Mouse (Mus musculus) neural tube, embryonic 14.5 days (tissue): ENCODE measurements around the gene Cnnm2. TPM values are rescaled to one million over a fixed set of nuclear protein-coding genes. Genes with fewer than 3 reads are reported as not detected.

Experiments used
- ATAC-seq: fragments of 200-750 bp; cut with Nextera tagmentation; 2 replicates; pipeline ENCODE4 v1.8.0; 2017; ENCODE audit warnings: low read depth, mild to moderate bottlenecking, moderate TSS enrichment, moderate library complexity
- H3K27ac ChIP-seq: fragments of 300-500 bp; sonication (generic); 2 replicates; pipeline ENCODE4 v1.5.1; 2014; ENCODE audit warnings: low read depth, mild to moderate bottlenecking, control low read depth, low read length, moderate library complexity, mixed read lengths
- H3K27me3 ChIP-seq: fragments of 300-500 bp; sonication (generic); 2 replicates; pipeline ENCODE4 v1.6.1; 2014; ENCODE audit warnings: low read length; ENCODE audit not compliant: control insufficient read depth, insufficient read depth
- H3K36me3 ChIP-seq: fragments of 300-500 bp; sonication (generic); 2 replicates; pipeline ENCODE4 v1.6.1; 2014; ENCODE audit warnings: low read length, mixed read lengths; ENCODE audit not compliant: control insufficient read depth, insufficient read depth
- H3K4me1 ChIP-seq: fragments of 300-500 bp; sonication (generic); 2 replicates; pipeline ENCODE4 v1.6.1; 2014; ENCODE audit warnings: low read length; ENCODE audit not compliant: control insufficient read depth, insufficient read depth
- H3K4me2 ChIP-seq: fragments of 300-500 bp; sonication (generic); 2 replicates; pipeline ENCODE4 v1.6.1; 2014; ENCODE audit warnings: mild to moderate bottlenecking, low read depth, low read length, control low read depth
- H3K4me3 ChIP-seq: fragments of 300-500 bp; sonication (generic); 2 replicates; pipeline ENCODE4 v1.5.1; 2014; ENCODE audit warnings: low read depth, low read length, control low read depth, mixed read lengths
- H3K9ac ChIP-seq: fragments of 300-500 bp; sonication (generic); replicated peaks from 2 replicates; pipeline ENCODE4 v1.6.1; 2014; ENCODE audit warnings: low read depth, mild to moderate bottlenecking, control low read depth, low read length, mixed read lengths
- H3K9me3 ChIP-seq: fragments of 300-500 bp; sonication (generic); 2 replicates; pipeline ENCODE4 v1.6.1; 2016; ENCODE audit warnings: low read length; ENCODE audit not compliant: control insufficient read depth
- WGBS: fragments of 180-500 bp; shearing (Covaris S2); extraction: QIAGEN DNeasy Blood & Tissue Kit; methylation state at CpG from one replicate; pipeline ENCODE4 v1.1.7; 2014; 5-methylcytosine and 5-hydroxymethylcytosine counted together
- polyA plus RNA-seq: library from polyadenylated mRNA; unstranded; fragments of >200 nt; fragmentation: Nextera tagmentation; extraction: Ambion mirVana; gene quantifications from 2 replicates; pipeline ENCODE4 v1.2.1, GENCODE M21; 2014

Cnnm2 gene
- polyA plus RNA-seq, 1 experiment from 2014 or later = 11.7 TPM

GRCm38 (mm10) chr19:46837290-46838079 lies 76.1 kb downstream of the Cnnm2 start:
- Histone ChIP-seq H3K27ac (no peak overlapping the region), H3K4me3 (no peak overlapping the region), H3K4me1 (no peaks in the 10 kb centered on the region), H3K9me3 (no peaks in the 10 kb centered on the region), H3K27me3 (no peaks in the 10 kb centered on the region), H3K36me3 (no peaks in the 10 kb centered on the region), H3K4me2 (no peak overlapping the region), H3K9ac (no peak overlapping the region)
- WGBS = 93% methylated on average over 11 of the region's 11 CpGs
- no peak for ATAC-seq

GRCm38 (mm10) chr19:46841016-46841415 lies 79.6 kb downstream of the Cnnm2 start:
- no peaks in the 10 kb centered on the region for H3K4me1 ChIP-seq
- no peak overlapping the region for H3K4me3 ChIP-seq
- H3K27me3 ChIP-seq = no peaks in the 10 kb centered on the region
- no peak overlapping the region for H3K4me2 ChIP-seq
- WGBS = 90% methylated on average over 4 of the region's 4 CpGs
- no peaks in the 10 kb centered on the region for H3K9me3 ChIP-seq
- no peaks in the 10 kb centered on the region for H3K36me3 ChIP-seq
- no peak for ATAC-seq
- H3K9ac ChIP-seq = no peak overlapping the region
- H3K27ac ChIP-seq = no peak overlapping the region

GRCm38 (mm10) chr19:46843030-46843429 lies 81.6 kb downstream of the Cnnm2 start:
- Histone ChIP-seq H3K4me2 (no peak overlapping the region), H3K9ac (no peak overlapping the region), H3K4me3 (no peak overlapping the region), H3K27me3 (no peaks in the 10 kb centered on the region), H3K27ac (no peak overlapping the region), H3K9me3 (no peaks in the 10 kb centered on the region), H3K4me1 (no peaks in the 10 kb centered on the region), H3K36me3 (no peaks in the 10 kb centered on the region)
- ATAC-seq = no peak
- WGBS = 80% methylated on average over 2 of the region's 2 CpGs

DNA sequence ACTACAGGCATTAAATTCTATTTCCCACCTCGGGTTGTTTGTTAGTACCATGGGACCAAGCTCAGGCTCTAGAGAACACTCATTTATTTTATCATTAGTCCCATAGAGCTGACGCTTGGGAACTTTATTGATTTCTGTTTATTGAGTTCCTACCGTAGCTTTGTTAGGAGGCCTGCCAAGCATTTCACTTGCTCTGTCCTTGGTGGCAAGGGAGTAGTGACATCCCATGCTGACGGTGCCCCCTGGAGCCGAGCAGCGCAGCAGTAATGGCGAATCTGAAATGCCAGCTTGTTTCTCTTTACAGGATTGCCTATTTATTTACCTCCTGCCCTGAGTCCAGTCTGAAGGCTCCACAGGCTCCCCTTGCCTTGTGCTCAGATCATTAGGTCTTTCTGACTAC lies 84.7 kb downstream of the Cnnm2 start:
- Histone ChIP-seq H3K4me1 (no peaks in the 10 kb centered on the region), H3K27ac (no peak overlapping the region), H3K4me3 (no peak overlapping the region), H3K9ac (no peak overlapping the region), H3K36me3 (no peaks in the 10 kb centered on the region), H3K27me3 (no peaks in the 10 kb centered on the region), H3K4me2 (no peak overlapping the region), H3K9me3 (no peaks in the 10 kb centered on the region)
- 75% methylated on average over 7 of the region's 7 CpGs for WGBS
- no peak for ATAC-seq

GRCm38 (mm10) chr19:46846459-46846858 lies 85.1 kb downstream of the Cnnm2 start:
- no peaks in the 10 kb centered on the region for H3K4me1 ChIP-seq
- WGBS = 82% methylated on average over 5 of the region's 5 CpGs
- H3K27me3 ChIP-seq = no peaks in the 10 kb centered on the region
- H3K4me3 ChIP-seq = no peak overlapping the region
- H3K9me3 ChIP-seq = no peaks in the 10 kb centered on the region
- no peak overlapping the region for H3K4me2 ChIP-seq
- no peak overlapping the region for H3K27ac ChIP-seq
- no peak overlapping the region for H3K9ac ChIP-seq
- ATAC-seq = no peak
- H3K36me3 ChIP-seq = no peaks in the 10 kb centered on the region

DNA sequence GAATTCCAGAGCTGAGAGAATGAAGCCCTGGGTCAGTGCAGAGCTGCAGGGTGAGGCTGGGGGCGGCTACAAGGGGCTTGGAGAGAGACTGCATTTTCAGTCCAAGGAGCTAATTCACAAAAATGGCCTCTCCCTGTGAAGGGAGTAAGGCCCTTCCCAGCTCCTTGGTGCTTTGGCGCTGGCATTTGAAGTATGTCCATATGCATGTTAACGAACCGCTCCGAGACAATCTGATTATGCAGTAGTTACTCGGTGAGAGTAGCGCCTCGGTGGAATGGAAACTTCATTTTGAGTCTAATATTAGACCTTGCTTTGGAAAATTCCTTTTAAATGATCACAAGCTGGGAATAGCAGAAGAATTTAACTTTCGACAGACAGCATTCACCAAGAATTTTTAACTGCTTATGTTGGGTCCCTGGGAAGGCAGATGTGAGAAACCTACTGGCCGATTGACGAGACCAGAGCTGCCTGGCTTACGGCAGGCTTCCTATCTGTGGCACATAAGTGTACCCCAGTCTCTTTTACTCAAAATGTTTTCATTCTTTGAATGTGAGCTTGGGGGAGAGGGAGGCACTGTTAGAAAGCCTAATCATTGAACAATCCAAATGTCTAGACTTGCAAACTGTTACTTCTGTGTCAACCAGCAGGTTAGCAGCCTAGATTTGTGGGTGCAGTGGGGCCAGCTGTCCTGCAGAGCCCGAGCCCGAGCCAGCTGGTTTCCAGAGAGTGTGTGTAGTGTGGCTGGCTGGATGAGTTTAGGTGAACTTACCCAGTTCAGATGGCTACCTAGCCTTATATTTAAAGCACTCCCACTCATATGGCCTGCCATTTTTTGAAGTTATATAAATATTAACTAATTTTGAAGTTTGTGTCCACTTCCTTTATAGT lies 87.2 kb downstream of the Cnnm2 start:
- Histone ChIP-seq H3K36me3 (no peaks in the 10 kb centered on the region), H3K27ac (no peak overlapping the region)

DNA sequence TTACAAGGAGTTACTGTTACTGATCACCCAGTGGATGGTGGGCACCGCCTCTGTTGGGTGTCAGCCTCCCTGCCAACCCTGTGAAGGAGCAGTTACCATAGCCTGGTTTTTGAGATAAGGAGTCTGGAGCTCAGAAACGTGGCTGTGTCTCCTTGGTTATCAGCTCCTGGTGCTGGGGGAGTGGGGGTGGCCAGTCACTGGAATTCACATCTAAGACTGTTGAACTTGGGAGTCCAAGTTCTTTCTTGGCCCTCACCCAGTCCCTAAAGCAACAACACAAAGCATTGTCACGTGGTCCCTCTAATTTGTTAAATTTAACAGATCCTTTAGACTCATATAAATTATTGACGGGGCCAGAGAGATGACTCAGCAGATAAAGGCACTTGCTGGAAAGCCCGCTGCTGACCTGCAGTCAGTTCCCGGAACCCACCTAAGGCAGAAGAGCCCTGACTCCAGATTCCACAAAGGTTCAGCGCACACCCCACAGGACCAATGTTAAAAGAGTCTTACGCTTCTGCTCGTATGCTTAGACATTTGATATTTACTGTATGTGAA lies 88.1 kb downstream of the Cnnm2 start:
- WGBS = 77% methylated on average over 9 of the region's 9 CpGs
- Histone ChIP-seq H3K4me1 (no peaks in the 10 kb centered on the region), H3K4me3 (no peak overlapping the region)

More for the DNA sequence above, 87.2 kb downstream of the Cnnm2 start:
- H3K27me3 ChIP-seq = no peaks in the 10 kb centered on the region
- 74% methylated on average over 14 of the region's 14 CpGs for WGBS
- H3K9me3 ChIP-seq = no peaks in the 10 kb centered on the region
- no peaks in the 10 kb centered on the region for H3K4me1 ChIP-seq
- no peak overlapping the region for H3K4me3 ChIP-seq
- H3K4me2 ChIP-seq = no peak overlapping the region
- ATAC-seq = no peak
- H3K9ac ChIP-seq = no peak overlapping the region

GRCm38 (mm10) chr19:46856232-46856631 lies 94.8 kb downstream of the Cnnm2 start:
- no peak overlapping the region for H3K4me2 ChIP-seq
- 0 out of 2 replicates have a peak, but pooled peaks cover 7% of the 10 kb centered on the region for H3K4me1 ChIP-seq
- H3K9ac ChIP-seq = no peak overlapping the region
- H3K9me3 ChIP-seq = no peaks in the 10 kb centered on the region
- WGBS = 60% methylated on average over 6 of the region's 6 CpGs
- H3K27me3 ChIP-seq = no peaks in the 10 kb centered on the region
- H3K27ac ChIP-seq = peak overlapping the region; percentile 35; the same call in 1 of the 2 replicates
- no peak overlapping the region for H3K4me3 ChIP-seq
- no peak for ATAC-seq
- no peaks in the 10 kb centered on the region for H3K36me3 ChIP-seq

More for the DNA sequence above, 88.1 kb downstream of the Cnnm2 start:
- ATAC-seq = no peak
- no peak overlapping the region for H3K27ac ChIP-seq
- H3K27me3 ChIP-seq = no peaks in the 10 kb centered on the region
- H3K36me3 ChIP-seq = no peaks in the 10 kb centered on the region
- H3K9me3 ChIP-seq = no peaks in the 10 kb centered on the region
- H3K9ac ChIP-seq = no peak overlapping the region
- no peak overlapping the region for H3K4me2 ChIP-seq
